21 mouse cellular contexts compared by ENCODE assay signal in genomic region chr5:39109526-39109925, GRCm38 (mm10).
DNase-seq lines count a peak whose midpoint lies in the region; ATAC-seq and TF ChIP-seq lines count a peak whose summit lies in the region.
"Had no signal": no experiment of that assay in that cellular context is flagged by ENCODE, and none has a peak within 500 bp of the region (broad histone marks: within the 10 kb centered on the region; RNA-seq: fewer than 3 reads in every experiment).

No protein-coding gene starts in this region.

- TF ChIP-seq CTCF in midbrain, postnatal 0 days (IDR thresholded peaks at IDR 0.05): no peak

- H3K27ac ChIP-seq in forebrain, embryonic 14.5 days (ENCODE audit: low read depth, low read length): no peak overlapping the region
- no peak overlapping the region for H3K27ac ChIP-seq in forebrain, embryonic 13.5 days
- no peak overlapping the region for H3K27ac ChIP-seq in midbrain, postnatal 0 days (ENCODE audit: low read depth, low read length)
- no peak overlapping the region for H3K27ac ChIP-seq in midbrain, embryonic 15.5 days
- H3K27ac ChIP-seq in liver, embryonic 11.5 days (ENCODE audit: low read depth, low read length): no peak overlapping the region
- H3K27ac ChIP-seq: embryonic facial prominence, embryonic 10.5 days; gastrocnemius, adult 2 months; hindbrain, embryonic 10.5 days; hindbrain, embryonic 15.5 days had no signal

- no peak overlapping the region for H3K4me3 ChIP-seq in forebrain, embryonic 14.5 days (ENCODE audit: low read depth, low read length)
- H3K4me3 ChIP-seq in forebrain, embryonic 13.5 days: no peak overlapping the region
- H3K4me3 ChIP-seq in midbrain, postnatal 0 days (ENCODE audit: low read depth, low read length): no peak overlapping the region
- H3K4me3 ChIP-seq in midbrain, embryonic 15.5 days: no peak overlapping the region
- H3K4me3 ChIP-seq in liver, embryonic 11.5 days (ENCODE audit: low read depth, low read length): no peak overlapping the region
- H3K4me3 ChIP-seq: embryonic facial prominence, embryonic 10.5 days; gastrocnemius, adult 2 months; heart, embryonic 12.5 days; hindbrain, embryonic 10.5 days; hindbrain, embryonic 15.5 days had no signal

- no peak overlapping the region for H3K4me2 ChIP-seq in forebrain, embryonic 14.5 days (ENCODE audit: low read length)
- H3K4me2 ChIP-seq in forebrain, embryonic 13.5 days: no peak overlapping the region
- H3K4me2 ChIP-seq in midbrain, postnatal 0 days (ENCODE audit: low read depth, low read length, poor library complexity, severe bottlenecking): no peak overlapping the region
- H3K4me2 ChIP-seq in midbrain, embryonic 15.5 days: no peak overlapping the region
- no peak overlapping the region for H3K4me2 ChIP-seq in liver, embryonic 11.5 days
- H3K4me2 ChIP-seq: heart, embryonic 12.5 days; hindbrain, embryonic 15.5 days had no signal

- H3K27me3 ChIP-seq in forebrain, embryonic 14.5 days (replicated peaks; ENCODE audit: control insufficient read depth, insufficient read depth, low read length): no peaks in the 10 kb centered on the region
- no peaks in the 10 kb centered on the region for H3K27me3 ChIP-seq in forebrain, embryonic 13.5 days
- no peaks in the 10 kb centered on the region for H3K27me3 ChIP-seq in midbrain, postnatal 0 days (ENCODE audit: insufficient read depth, low read length)
- no peaks in the 10 kb centered on the region for H3K27me3 ChIP-seq in midbrain, embryonic 15.5 days (replicated peaks)
- H3K27me3 ChIP-seq in liver, embryonic 11.5 days (replicated peaks; ENCODE audit: control insufficient read depth, insufficient read depth, low read length): no peaks in the 10 kb centered on the region
- H3K27me3 ChIP-seq: heart, embryonic 12.5 days; hindbrain, embryonic 15.5 days had no signal

- no peaks in the 10 kb centered on the region for H3K36me3 ChIP-seq in forebrain, embryonic 14.5 days (ENCODE audit: control insufficient read depth, insufficient read depth, low read length)
- no peaks in the 10 kb centered on the region for H3K36me3 ChIP-seq in forebrain, embryonic 13.5 days (ENCODE audit: poor library complexity, severe bottlenecking)
- H3K36me3 ChIP-seq in midbrain, postnatal 0 days (ENCODE audit: insufficient read depth, low read length): no peaks in the 10 kb centered on the region
- no peaks in the 10 kb centered on the region for H3K36me3 ChIP-seq in midbrain, embryonic 15.5 days (replicated peaks)
- no peaks in the 10 kb centered on the region for H3K36me3 ChIP-seq in liver, embryonic 11.5 days (ENCODE audit: control insufficient read depth, insufficient read depth, low read length)
- H3K36me3 ChIP-seq: embryonic facial prominence, embryonic 10.5 days; G1E; heart, embryonic 12.5 days; hindbrain, embryonic 10.5 days; hindbrain, embryonic 15.5 days had no signal

- H3K9ac ChIP-seq in forebrain, embryonic 14.5 days (ENCODE audit: low read length): no peak overlapping the region
- no peak overlapping the region for H3K9ac ChIP-seq in forebrain, embryonic 13.5 days
- H3K9ac ChIP-seq in midbrain, postnatal 0 days (replicated peaks; ENCODE audit: low read length, poor library complexity, severe bottlenecking): no peak overlapping the region
- H3K9ac ChIP-seq in midbrain, embryonic 15.5 days: no peak overlapping the region
- no peak overlapping the region for H3K9ac ChIP-seq in liver, embryonic 11.5 days (ENCODE audit: low read depth, low read length)
- H3K9ac ChIP-seq: heart, embryonic 12.5 days; hindbrain, embryonic 15.5 days had no signal

- 76% methylated on average over 3 of the region's 3 CpGs for WGBS in forebrain, embryonic 14.5 days
- 83% methylated on average over 3 of the region's 3 CpGs for WGBS in forebrain, embryonic 13.5 days
- 94% methylated on average over 3 of the region's 3 CpGs for WGBS in midbrain, postnatal 0 days
- 88% methylated on average over 3 of the region's 3 CpGs for WGBS in midbrain, embryonic 15.5 days
- 81% methylated on average over 3 of the region's 3 CpGs for WGBS in liver, embryonic 11.5 days

- ATAC-seq in forebrain, embryonic 14.5 days: no peak
- ATAC-seq in forebrain, embryonic 13.5 days: no peak
- ATAC-seq in midbrain, postnatal 0 days (ENCODE audit: low FRiP score): no peak
- no peak for ATAC-seq in midbrain, embryonic 15.5 days (replicated peaks)
- ATAC-seq in liver, embryonic 11.5 days (replicated peaks; ENCODE audit: low FRiP score): no peak
- ATAC-seq: CD4-positive, CD25-positive, alpha-beta regulatory T cell, adult 4 months; forebrain, embryonic 16.5 days; inflammation-experienced regulatory T-cells, adult 6 months; intestine, postnatal 0 days had no signal

- H3K9me3 ChIP-seq in forebrain, embryonic 14.5 days (replicated peaks; ENCODE audit: control insufficient read depth, low read length): no peaks in the 10 kb centered on the region
- no peaks in the 10 kb centered on the region for H3K9me3 ChIP-seq in forebrain, embryonic 13.5 days (replicated peaks)
- H3K9me3 ChIP-seq in midbrain, postnatal 0 days (ENCODE audit: low read length): no peaks in the 10 kb centered on the region
- H3K9me3 ChIP-seq in midbrain, embryonic 15.5 days: no peaks in the 10 kb centered on the region
- no peaks in the 10 kb centered on the region for H3K9me3 ChIP-seq in liver, embryonic 11.5 days (ENCODE audit: control insufficient read depth, low read length)
- H3K9me3 ChIP-seq: embryonic facial prominence, embryonic 10.5 days; hindbrain, embryonic 10.5 days; hindbrain, embryonic 15.5 days had no signal

- peak; percentile 5 for DNase-seq in cerebellum, adult 11-12 months
- no peak for DNase-seq in cerebellum, postnatal 4 days (ENCODE audit: low spot score in 2 of 2)
- peak; percentile 8 for DNase-seq in forebrain, embryonic 14.5 days (ENCODE audit: low spot score)
- DNase-seq in midbrain, postnatal 0 days (ENCODE audit: low spot score): peak; percentile 34
- DNase-seq in liver, embryonic 11.5 days (ENCODE audit: low spot score): no peak
- no peak for DNase-seq in right cerebral cortex, adult 2 months (ENCODE audit: low spot score in 2 of 2)
- DNase-seq: B cell, adult 2 months; gastrocnemius, adult 2 months; gastrocnemius, postnatal 25 days; kidney, adult 8-10 months had no signal

- H3K4me1 ChIP-seq in forebrain, embryonic 14.5 days (ENCODE audit: control insufficient read depth, insufficient read depth, low read length): no peaks in the 10 kb centered on the region
- no peaks in the 10 kb centered on the region for H3K4me1 ChIP-seq in forebrain, embryonic 13.5 days
- no peaks in the 10 kb centered on the region for H3K4me1 ChIP-seq in midbrain, postnatal 0 days (ENCODE audit: insufficient read depth, low read length)
- no peaks in the 10 kb centered on the region for H3K4me1 ChIP-seq in midbrain, embryonic 15.5 days
- H3K4me1 ChIP-seq in liver, embryonic 11.5 days (replicated peaks; ENCODE audit: control insufficient read depth, insufficient read depth, low read length): no peaks in the 10 kb centered on the region
- H3K4me1 ChIP-seq: embryonic facial prominence, embryonic 10.5 days; heart, embryonic 12.5 days; hindbrain, embryonic 10.5 days; hindbrain, embryonic 15.5 days had no signal

Comparison
In these comparisons a context has a peak if more than half of its experiments do, and no peak if none do; other contexts are left out.
1. DNase-seq: peak in cerebellum, adult 11-12 months (single experiment), forebrain, embryonic 14.5 days (single experiment) and midbrain, postnatal 0 days (single experiment); none in cerebellum, postnatal 4 days (0 of 2), liver, embryonic 11.5 days (single experiment) and right cerebral cortex, adult 2 months (0 of 2).